Mouse (Mus musculus) hindbrain, postnatal 0 days (tissue): ENCODE data around the gene Nup214. TPM values are rescaled to one million over a fixed set of nuclear protein-coding genes. Genes with fewer than 3 reads are reported as not detected.

ENCODE experiments used
- ATAC-seq: fragments of 200-750 bp; cut with Nextera tagmentation; 2 replicates; pipeline ENCODE4 v1.8.0; 2017; ENCODE audit warnings: mild to moderate bottlenecking, moderate TSS enrichment, moderate library complexity
- DNase-seq: peaks from one replicate; pipeline ENCODE4 v3.0.0-alpha.2; 2015; ENCODE audit warnings: low spot score
- H3K27ac ChIP-seq: fragments of 300-500 bp; sonication (generic); 2 replicates; pipeline ENCODE4 v1.5.1; 2014; ENCODE audit warnings: mild to moderate bottlenecking
- H3K27me3 ChIP-seq: fragments of 300-500 bp; sonication (generic); 2 replicates; pipeline ENCODE4 v1.6.1; 2014; ENCODE audit warnings: low read length, mixed read lengths; ENCODE audit not compliant: insufficient read depth
- H3K36me3 ChIP-seq: fragments of 300-500 bp; sonication (generic); 2 replicates; pipeline ENCODE4 v1.6.1; 2014; ENCODE audit warnings: low read length, mixed read lengths; ENCODE audit not compliant: insufficient read depth
- H3K4me1 ChIP-seq: fragments of 300-500 bp; sonication (generic); 2 replicates; pipeline ENCODE4 v1.6.1; 2014; ENCODE audit warnings: antibody characterized with exemption, low read length, mixed read lengths; ENCODE audit not compliant: insufficient read depth
- H3K4me2 ChIP-seq: fragments of 300-500 bp; sonication (generic); 2 replicates; pipeline ENCODE4 v1.6.1; 2014; ENCODE audit warnings: low read depth, mild to moderate bottlenecking, low read length, moderate library complexity, mixed read lengths
- H3K4me3 ChIP-seq: fragments of 300-500 bp; sonication (generic); 2 replicates; pipeline ENCODE4 v1.5.1; 2014; ENCODE audit warnings: low read length
- H3K9ac ChIP-seq: fragments of 300-500 bp; sonication (generic); replicated peaks from 2 replicates; pipeline ENCODE4 v1.6.1; 2014; ENCODE audit warnings: mild to moderate bottlenecking, low read length, moderate library complexity, mixed read lengths
- H3K9me3 ChIP-seq: fragments of 300-500 bp; sonication (generic); 2 replicates; pipeline ENCODE4 v1.6.1; 2016; ENCODE audit warnings: low read length, mixed read lengths
- CTCF ChIP-seq: IDR thresholded peaks from 2 replicates; pipeline ENCODE4 v1.5.1; 2016; ENCODE audit warnings: antibody characterized with exemption, control low read depth, low read depth
- WGBS: fragments of 180-500 bp; shearing (Covaris S2); extraction: QIAGEN DNeasy Blood & Tissue Kit; methylation state at CpG from one replicate; pipeline ENCODE4 v1.1.7; 2014; 5-methylcytosine and 5-hydroxymethylcytosine counted together
- polyA plus RNA-seq: library from polyadenylated mRNA; unstranded; fragments of >200 nt; fragmentation: Nextera tagmentation; extraction: Ambion mirVana; gene quantifications from 2 replicates; pipeline ENCODE4 v1.2.1, GENCODE M21; 2015
- total RNA-seq: library from RNA; depleted of rRNA; stranded (reverse); fragments of >200 nt; gene quantifications from 2 replicates; pipeline ENCODE4 v1.2.3, GENCODE M21; 2014

The Nup214 gene
- total and polyA plus RNA-seq, 2 experiments from 2014 or later = 29.3 to 65.3 TPM

DNA sequence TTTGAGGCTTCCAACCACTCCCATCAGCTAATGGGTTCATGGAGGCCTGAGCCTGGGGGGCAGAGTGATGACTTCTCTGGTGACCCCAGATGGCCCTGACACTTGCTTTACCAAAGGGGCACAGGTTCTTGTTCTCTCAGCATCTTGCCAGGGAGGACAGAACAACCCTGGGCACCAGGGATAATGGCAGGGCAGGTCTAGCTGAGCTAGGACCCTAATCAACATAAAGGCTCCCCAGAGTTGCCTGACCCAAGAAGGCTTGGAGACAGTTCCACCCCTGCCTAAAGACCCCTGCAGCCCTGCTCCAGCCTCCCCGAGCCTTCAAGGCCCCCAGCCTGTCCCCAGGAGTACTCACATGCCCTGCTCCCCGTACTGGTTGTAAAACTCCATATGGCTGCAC lies 108.0 kb downstream of the Nup214 start:
- ATAC-seq (no peak), DNase-seq (no peak)
- WGBS = 38% methylated on average over 2 of the region's 2 CpGs
- H3K27me3 ChIP-seq = peaks cover 17% of the 10 kb centered on the region; the same call in 1 of the 2 replicates
- peak overlapping the region; percentile 66; the same call in 1 of the 2 replicates for H3K4me3 ChIP-seq
- H3K27ac ChIP-seq = no peak overlapping the region
- no peak for TF ChIP-seq CTCF
- no peaks in the 10 kb centered on the region for H3K9me3 ChIP-seq
- H3K4me2 ChIP-seq = peak overlapping the region; percentile 100
- no peaks in the 10 kb centered on the region for H3K36me3 ChIP-seq
- no peak overlapping the region for H3K9ac ChIP-seq
- H3K4me1 ChIP-seq = peaks cover 12% of the 10 kb centered on the region; the same call in 1 of the 2 replicates

DNA sequence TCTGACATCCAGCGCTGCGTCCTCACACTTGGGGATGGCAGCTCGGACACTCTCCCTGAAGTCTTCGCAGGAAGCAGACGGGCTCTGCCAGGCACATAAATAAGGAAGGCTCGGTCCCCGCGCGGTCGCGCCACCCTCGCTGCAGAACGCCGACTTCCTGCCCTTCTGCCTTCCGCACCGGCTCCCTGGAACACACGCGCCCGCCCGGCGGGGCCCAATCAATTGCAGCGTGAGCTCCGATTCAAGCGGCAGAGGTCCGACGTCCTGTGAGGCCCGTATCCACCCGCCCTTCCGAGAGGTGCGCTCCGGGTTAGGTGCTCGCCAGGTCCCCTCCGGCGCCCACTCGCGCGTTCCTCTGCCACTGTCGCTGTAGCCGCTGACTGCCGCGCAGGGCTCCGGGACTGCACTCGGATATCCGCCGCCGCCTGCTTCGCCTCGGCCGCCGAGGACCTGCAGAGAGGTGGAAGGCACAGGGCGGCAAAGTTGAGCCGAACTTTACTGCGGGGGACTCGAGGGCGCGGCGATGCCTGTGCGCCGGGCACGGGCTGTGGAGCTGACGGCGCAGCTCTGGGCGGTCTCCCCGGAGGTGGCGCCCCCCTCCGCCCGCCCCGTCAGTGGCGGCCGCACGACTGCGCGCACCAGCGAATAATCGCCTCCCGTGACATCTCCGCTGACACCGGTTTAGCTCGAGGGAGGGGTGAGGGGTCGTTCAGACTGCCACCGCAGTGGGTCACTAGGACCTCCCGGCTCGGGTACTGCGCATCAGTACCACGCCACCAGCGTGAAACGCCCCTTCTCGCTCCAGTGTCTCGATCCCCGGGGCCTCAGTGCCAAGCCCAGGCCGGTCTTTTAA lies 109.1 kb downstream of the Nup214 start:
- DNase-seq = no peak
- H3K4me3 ChIP-seq = peak overlapping the region; percentile 66
- H3K4me2 ChIP-seq = peak overlapping the region; percentile 100
- H3K9me3 ChIP-seq = no peaks in the 10 kb centered on the region
- TF ChIP-seq CTCF = no peak
- H3K9ac ChIP-seq = peak overlapping the region; percentile 49
- 0 out of 2 replicates have a peak, but pooled peaks have one; percentile 22 for ATAC-seq
- H3K4me1 ChIP-seq = peaks cover 13% of the 10 kb centered on the region; the same call in 1 of the 2 replicates
- WGBS = under 1% methylated on average over 90 of the region's 91 CpGs
- no peak overlapping the region for H3K27ac ChIP-seq
- peaks cover 17% of the 10 kb centered on the region; the same call in 1 of the 2 replicates for H3K27me3 ChIP-seq
- H3K36me3 ChIP-seq = no peaks in the 10 kb centered on the region

DNA sequence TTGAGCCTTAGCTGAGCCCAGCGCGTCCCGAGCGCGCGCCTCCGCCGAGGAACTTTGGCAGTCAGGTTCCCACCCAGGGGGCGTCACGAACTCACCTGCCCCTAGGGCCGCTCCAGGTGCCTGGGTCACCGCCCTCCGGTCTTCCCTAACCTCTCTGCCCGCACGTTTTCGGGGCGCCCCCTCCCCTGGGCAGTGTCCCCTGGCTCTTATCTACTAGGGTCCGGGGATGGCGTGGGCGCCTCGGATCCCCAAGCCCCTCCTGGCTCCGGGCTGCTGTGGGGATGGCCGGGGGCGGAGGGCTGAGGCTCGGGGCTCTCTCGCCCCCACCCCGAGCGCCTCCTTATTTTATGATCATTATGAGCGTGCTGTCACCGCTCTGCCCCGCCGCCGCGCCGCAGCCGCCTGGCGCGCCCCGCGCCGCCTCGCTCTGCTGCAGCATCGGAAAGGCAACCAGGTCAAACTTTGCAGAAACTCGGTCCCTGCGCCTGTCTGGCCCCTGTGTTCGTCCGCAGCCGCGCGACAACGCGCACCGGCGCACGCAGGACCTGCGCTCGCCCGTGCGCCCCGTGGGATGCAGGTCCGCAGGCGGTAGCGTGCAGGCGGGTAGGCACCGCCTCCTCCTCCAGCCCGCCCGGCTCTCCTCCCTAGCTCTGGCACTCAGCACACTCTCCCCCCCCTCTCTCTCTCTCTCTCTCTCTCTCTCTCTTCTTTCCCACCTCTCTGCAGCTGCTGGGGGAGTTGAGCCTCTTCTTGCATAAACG lies 110.1 kb downstream of the Nup214 start, which contains the start of gene Fam78a:
TSS of gene Fam78a (minus strand) at position 747 of the 761 bp plus-strand sequence.
- WGBS = 0% methylated on average over 59 of the region's 68 CpGs
- peak; percentile 53 for ATAC-seq
- Histone ChIP-seq H3K4me2 (peak within 1 kb of the TSS; percentile 100), H3K9me3 (no peaks in the 10 kb centered on the region), H3K9ac (peak within 1 kb of the TSS; percentile 49), H3K4me3 (peak within 1 kb of the TSS; percentile 66), H3K27me3 (peaks cover 17% of the 10 kb centered on the region; the same call in 1 of the 2 replicates), H3K27ac (no peak within 1 kb of the TSS), H3K4me1 (peaks cover 15% of the 10 kb centered on the region; the same call in 1 of the 2 replicates), H3K36me3 (no peaks in the 10 kb centered on the region)
- no peak for TF ChIP-seq CTCF
- peak; percentile 56 for DNase-seq

- Histone ChIP-seq H3K27ac (no peak overlapping the region), H3K36me3 (no peaks in the 10 kb centered on the region), H3K4me3 (peak overlapping the region; percentile 66), H3K4me2 (peak overlapping the region; percentile 100), H3K9me3 (no peaks in the 10 kb centered on the region), H3K27me3 (peaks cover 17% of the 10 kb centered on the region; the same call in 1 of the 2 replicates), H3K4me1 (peaks cover 15% of the 10 kb centered on the region; the same call in 1 of the 2 replicates), H3K9ac (no peak overlapping the region)
- WGBS = 22% methylated on average over 2 of the region's 2 CpGs
- DNase-seq = no peak
- no peak for ATAC-seq
- TF ChIP-seq CTCF = no peak
These were observed 110.6 kb downstream of the Nup214 start for GRCm38 (mm10) chr2:32084872-32085199.

DNA sequence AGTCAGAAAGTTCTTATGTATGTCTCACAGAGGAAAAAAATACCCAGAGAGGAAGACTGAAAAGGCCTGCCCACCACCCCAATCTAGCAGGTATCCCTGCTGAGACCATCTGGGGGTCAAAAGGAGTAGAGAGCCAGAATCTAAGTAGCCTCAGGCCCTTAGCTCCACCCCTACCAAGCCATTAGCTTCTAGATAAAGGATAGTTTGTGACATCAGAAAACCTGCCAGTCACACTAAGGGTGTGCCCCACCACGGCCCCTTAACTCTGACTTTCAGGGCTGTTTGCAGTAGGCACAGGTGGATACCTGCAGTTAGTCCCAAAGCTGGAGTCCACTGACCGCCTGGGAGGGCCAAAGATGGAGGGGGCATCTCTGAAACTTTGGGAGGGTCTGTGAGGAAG lies 111.0 kb downstream of the Nup214 start:
- H3K9ac ChIP-seq = no peak overlapping the region
- peaks cover 15% of the 10 kb centered on the region; the same call in 1 of the 2 replicates for H3K4me1 ChIP-seq
- TF ChIP-seq CTCF = no peak
- H3K27ac ChIP-seq = no peak overlapping the region
- H3K4me3 ChIP-seq = no peak overlapping the region
- H3K4me2 ChIP-seq = no peak overlapping the region
- H3K27me3 ChIP-seq = peaks cover 17% of the 10 kb centered on the region; the same call in 1 of the 2 replicates
- no peaks in the 10 kb centered on the region for H3K9me3 ChIP-seq
- 87% methylated on average over 2 of the region's 2 CpGs for WGBS
- ATAC-seq (no peak), DNase-seq (no peak)
- no peaks in the 10 kb centered on the region for H3K36me3 ChIP-seq

GRCm38 (mm10) chr2:32087606-32088005 lies 113.4 kb downstream of the Nup214 start:
- TF ChIP-seq CTCF = no peak

More at GRCm38 (mm10) chr2:32087606-32088005, 113.4 kb downstream of the Nup214 start:
- Histone ChIP-seq H3K9me3 (no peaks in the 10 kb centered on the region), H3K27me3 (0 out of 2 replicates have a peak, but pooled peaks cover 4% of the 10 kb centered on the region), H3K4me2 (no peak overlapping the region), H3K4me3 (no peak overlapping the region), H3K27ac (no peak overlapping the region), H3K4me1 (peaks cover 12% of the 10 kb centered on the region; the same call in 1 of the 2 replicates), H3K9ac (no peak overlapping the region), H3K36me3 (no peaks in the 10 kb centered on the region)
- DNase-seq (no peak), ATAC-seq (no peak)
- WGBS = 44% methylated on average over 4 of the region's 4 CpGs
